Mouse (Mus musculus): ENCODE data around the gene Cib4. TPM values are rescaled to one million over a fixed set of nuclear protein-coding genes. Genes with fewer than 3 reads are reported as not detected.
A peak's percentile ranks its signal among the peaks of the same experiment; 100 is the strongest.

The Cib4 gene
- polyA plus RNA-seq, 1 experiment from 2014 or later = not detected

- WGBS = 73% methylated on average over 5 of the region's 5 CpGs
- Histone ChIP-seq H3K27ac (no peak overlapping the region), H3K9ac (no peak overlapping the region), H3K27me3 (peaks cover 3% of the 10 kb centered on the region; the same call in 1 of the 2 replicates), H3K4me3 (no peak overlapping the region), H3K4me2 (replicated peaks) (no peak overlapping the region), H3K4me1 (peaks cover 11% of the 10 kb centered on the region; the same call in 1 of the 2 replicates), H3K9me3 (no peaks in the 10 kb centered on the region), H3K36me3 (no peaks in the 10 kb centered on the region)
- ATAC-seq (ENCODE audit: insufficient number of reproducible peaks, insufficient read depth, low FRiP score, low TSS enrichment) = no peak
These were observed 18.5 kb downstream of the Cib4 start for GRCm38 (mm10) chr5:30527129-30527528.

- Histone ChIP-seq H3K9me3 (no peaks in the 10 kb centered on the region), H3K4me3 (no peak overlapping the region), H3K27me3 (peaks cover 3% of the 10 kb centered on the region; the same call in 1 of the 2 replicates), H3K36me3 (no peaks in the 10 kb centered on the region), H3K4me2 (replicated peaks) (no peak overlapping the region), H3K4me1 (peaks cover 11% of the 10 kb centered on the region; the same call in 1 of the 2 replicates), H3K27ac (no peak overlapping the region), H3K9ac (no peak overlapping the region)
- 35% methylated on average over 12 of the region's 12 CpGs for WGBS
- no peak for ATAC-seq (ENCODE audit: insufficient number of reproducible peaks, insufficient read depth, low FRiP score, low TSS enrichment)
These were observed 19.5 kb downstream of the Cib4 start for GRCm38 (mm10) chr5:30525920-30526836.

DNA sequence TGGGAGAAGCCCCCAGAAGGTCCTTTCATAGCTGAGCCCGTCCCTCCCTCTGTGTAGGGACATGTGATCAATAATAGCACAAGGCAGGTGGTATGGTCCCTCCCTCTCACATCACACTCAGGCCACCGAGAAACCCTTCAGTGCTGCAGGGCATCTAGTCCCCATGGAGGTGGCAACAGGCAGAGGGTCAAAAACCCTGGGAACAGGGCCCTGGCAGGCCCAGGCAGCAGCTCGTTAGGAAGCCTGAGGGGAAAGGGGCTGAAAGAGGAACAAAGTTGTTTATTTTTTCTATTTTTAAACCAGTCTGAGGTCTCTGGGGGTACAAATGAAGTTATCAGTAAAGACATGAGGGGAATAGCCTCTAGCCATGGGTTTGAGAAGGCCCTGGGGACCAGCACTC lies 21.4 kb downstream of the Cib4 start:
- ATAC-seq (ENCODE audit: insufficient number of reproducible peaks, insufficient read depth, low FRiP score, low TSS enrichment) = no peak
- WGBS = 27% methylated on average over 3 of the region's 3 CpGs
- Histone ChIP-seq H3K9ac (no peak overlapping the region), H3K9me3 (no peaks in the 10 kb centered on the region), H3K4me3 (no peak overlapping the region), H3K4me1 (peaks cover 11% of the 10 kb centered on the region; the same call in 1 of the 2 replicates), H3K27me3 (peaks cover 3% of the 10 kb centered on the region; the same call in 1 of the 2 replicates), H3K27ac (no peak overlapping the region), H3K36me3 (no peaks in the 10 kb centered on the region), H3K4me2 (replicated peaks) (no peak overlapping the region)

- Histone ChIP-seq H3K4me1 (peaks cover 14% of the 10 kb centered on the region; the same call in 1 of the 2 replicates), H3K4me2 (replicated peaks) (no peak overlapping the region), H3K9me3 (no peaks in the 10 kb centered on the region), H3K27ac (no peak overlapping the region), H3K4me3 (no peak overlapping the region), H3K36me3 (no peaks in the 10 kb centered on the region), H3K9ac (no peak overlapping the region), H3K27me3 (peaks cover 3% of the 10 kb centered on the region; the same call in 1 of the 2 replicates)
- ATAC-seq (ENCODE audit: insufficient number of reproducible peaks, insufficient read depth, low FRiP score, low TSS enrichment) = no peak
- 90% methylated on average over 3 of the region's 3 CpGs for WGBS
These were observed 22.5 kb downstream of the Cib4 start for GRCm38 (mm10) chr5:30523131-30523530.

DNA sequence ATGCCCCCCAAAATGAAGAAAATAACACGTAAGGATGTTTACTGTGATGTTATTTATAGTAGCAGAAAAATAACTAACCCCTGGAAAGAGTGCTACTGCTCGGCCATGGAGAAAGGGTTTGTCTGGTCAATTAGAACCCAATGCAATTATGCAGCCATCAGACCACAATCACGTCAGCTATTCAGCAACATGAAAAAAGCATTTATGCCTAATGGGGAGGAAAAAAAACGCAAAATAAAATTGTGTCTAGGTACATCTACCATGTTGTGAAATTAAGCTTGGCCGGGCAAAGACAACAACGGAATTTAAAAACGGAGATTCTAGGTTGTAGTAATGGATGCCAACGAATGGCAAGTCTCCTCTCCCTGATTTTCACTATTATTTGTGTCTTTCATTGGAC lies 23.2 kb downstream of the Cib4 start:
- Histone ChIP-seq H3K36me3 (no peaks in the 10 kb centered on the region), H3K4me3 (no peak overlapping the region), H3K27ac (no peak overlapping the region), H3K9ac (no peak overlapping the region), H3K9me3 (no peaks in the 10 kb centered on the region), H3K4me2 (replicated peaks) (no peak overlapping the region), H3K27me3 (no peaks in the 10 kb centered on the region), H3K4me1 (peaks cover 14% of the 10 kb centered on the region; the same call in 1 of the 2 replicates)
- 84% methylated on average over 8 of the region's 8 CpGs for WGBS
- ATAC-seq (ENCODE audit: insufficient number of reproducible peaks, insufficient read depth, low FRiP score, low TSS enrichment) = no peak

DNA sequence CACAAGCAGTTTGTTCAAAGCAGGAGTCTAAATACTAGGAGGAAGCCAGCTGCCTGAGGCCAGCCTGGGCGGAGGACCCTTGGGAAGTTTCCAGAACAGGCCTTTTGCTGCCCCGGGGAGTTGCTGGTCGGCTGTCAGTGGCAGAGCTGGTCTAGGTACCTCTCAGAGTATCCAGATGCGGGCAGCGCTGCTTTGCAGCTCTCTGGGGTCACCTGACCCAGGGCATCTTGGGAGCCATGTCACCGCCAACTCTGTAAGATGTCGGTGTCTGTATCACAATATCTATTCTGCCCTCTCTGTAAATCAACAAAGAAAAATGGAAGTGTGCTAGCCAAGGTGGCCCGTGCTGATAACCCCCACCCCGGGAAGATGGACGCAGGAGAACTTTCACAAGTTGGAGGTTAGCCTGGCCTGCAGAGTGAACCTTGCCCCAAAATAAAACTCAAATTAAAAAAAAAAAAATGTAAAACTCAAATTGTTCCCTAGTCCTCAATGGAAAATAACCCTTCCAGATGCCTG lies 25.4 kb downstream of the Cib4 start:
- peaks cover 8% of the 10 kb centered on the region; the same call in 1 of the 2 replicates for H3K4me1 ChIP-seq
- H3K9ac ChIP-seq = no peak overlapping the region
- H3K9me3 ChIP-seq = no peaks in the 10 kb centered on the region
- H3K4me2 ChIP-seq (replicated peaks) = no peak overlapping the region
- H3K4me3 ChIP-seq = no peak overlapping the region
- no peaks in the 10 kb centered on the region for H3K27me3 ChIP-seq
- WGBS = 83% methylated on average over 10 of the region's 10 CpGs
- no peaks in the 10 kb centered on the region for H3K36me3 ChIP-seq
- no peak for ATAC-seq (ENCODE audit: insufficient number of reproducible peaks, insufficient read depth, low FRiP score, low TSS enrichment)
- no peak overlapping the region for H3K27ac ChIP-seq

DNA sequence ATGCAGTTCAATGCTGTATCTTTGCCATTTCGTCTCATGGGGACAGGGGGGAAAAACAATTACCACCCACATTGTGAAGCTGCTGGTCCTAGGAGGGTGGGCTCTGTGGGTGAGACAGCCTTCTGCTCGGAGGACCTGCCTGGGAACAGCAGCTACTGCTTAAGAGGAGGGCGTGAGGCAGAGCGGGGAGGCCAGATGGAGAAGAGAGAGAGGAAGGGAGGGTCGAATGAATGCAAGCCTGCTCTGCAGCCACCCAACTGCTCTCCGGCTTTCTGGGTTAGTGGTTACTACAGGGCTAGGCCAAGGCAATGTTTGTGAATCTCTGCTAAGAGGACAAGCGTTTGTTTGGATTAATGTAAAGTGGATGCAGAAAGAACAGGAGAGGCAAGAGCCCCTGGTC lies 26.1 kb downstream of the Cib4 start:
- Histone ChIP-seq H3K4me2 (replicated peaks) (no peak overlapping the region), H3K4me3 (no peak overlapping the region), H3K36me3 (no peaks in the 10 kb centered on the region), H3K27me3 (no peaks in the 10 kb centered on the region), H3K9me3 (no peaks in the 10 kb centered on the region), H3K4me1 (peaks cover 8% of the 10 kb centered on the region; the same call in 1 of the 2 replicates), H3K27ac (no peak overlapping the region), H3K9ac (no peak overlapping the region)
- ATAC-seq (ENCODE audit: insufficient number of reproducible peaks, insufficient read depth, low FRiP score, low TSS enrichment) = no peak
- WGBS = 43% methylated on average over 7 of the region's 7 CpGs

DNA sequence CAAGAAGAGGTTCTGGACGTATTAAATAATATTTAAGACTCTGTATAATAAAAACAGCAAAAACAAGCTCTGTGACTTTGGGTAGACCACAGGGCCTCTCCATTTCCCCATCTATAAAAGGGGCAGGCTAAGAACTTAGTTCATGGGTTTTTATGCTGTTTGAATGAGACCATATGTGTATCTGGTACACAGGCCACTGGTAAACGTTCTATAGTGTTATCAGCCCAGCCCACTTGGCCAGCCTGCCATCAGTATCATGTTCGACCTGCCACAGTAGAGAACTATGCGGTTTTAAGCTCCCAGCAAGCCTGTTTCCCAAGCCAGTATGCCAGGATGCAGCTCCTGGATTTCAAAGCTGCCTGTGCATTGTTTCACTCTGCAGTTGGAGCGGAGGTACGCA lies 27.1 kb downstream of the Cib4 start:
- no peaks in the 10 kb centered on the region for H3K9me3 ChIP-seq
- no peak for ATAC-seq (ENCODE audit: insufficient number of reproducible peaks, insufficient read depth, low FRiP score, low TSS enrichment)
- no peak overlapping the region for H3K4me2 ChIP-seq (replicated peaks)
- no peak overlapping the region for H3K9ac ChIP-seq
- 0 out of 2 replicates have a peak, but pooled peaks cover 3% of the 10 kb centered on the region for H3K4me1 ChIP-seq
- no peak overlapping the region for H3K4me3 ChIP-seq
- 70% methylated on average over 6 of the region's 6 CpGs for WGBS
- H3K27me3 ChIP-seq = no peaks in the 10 kb centered on the region
- no peaks in the 10 kb centered on the region for H3K36me3 ChIP-seq
- H3K27ac ChIP-seq = no peak overlapping the region

DNA sequence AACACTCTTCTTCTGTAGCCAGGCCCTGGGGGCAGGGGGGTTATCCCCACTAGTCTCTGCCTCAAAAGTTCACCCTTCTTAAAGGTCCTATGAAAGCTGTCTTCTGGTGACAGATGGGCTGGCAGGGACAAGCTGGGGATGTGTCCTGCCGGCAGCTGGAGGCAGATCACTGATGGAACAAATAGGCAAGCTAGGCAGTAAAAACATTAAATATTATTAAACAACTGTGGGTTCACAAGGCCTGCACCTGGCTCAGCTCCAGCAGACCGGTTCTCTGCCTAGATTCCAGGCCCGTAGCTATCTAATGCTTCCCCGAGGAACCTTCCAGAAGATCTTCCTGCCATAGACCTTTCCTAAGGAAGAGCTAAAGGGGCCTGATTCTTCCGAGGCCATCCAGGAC lies 27.5 kb downstream of the Cib4 start:
- Histone ChIP-seq H3K27me3 (no peaks in the 10 kb centered on the region), H3K9me3 (no peaks in the 10 kb centered on the region), H3K4me3 (no peak overlapping the region), H3K4me2 (replicated peaks) (no peak overlapping the region), H3K27ac (no peak overlapping the region), H3K36me3 (no peaks in the 10 kb centered on the region), H3K9ac (no peak overlapping the region), H3K4me1 (0 out of 2 replicates have a peak, but pooled peaks cover 3% of the 10 kb centered on the region)
- WGBS = 82% methylated on average over 5 of the region's 5 CpGs
- no peak for ATAC-seq (ENCODE audit: insufficient number of reproducible peaks, insufficient read depth, low FRiP score, low TSS enrichment)

DNA sequence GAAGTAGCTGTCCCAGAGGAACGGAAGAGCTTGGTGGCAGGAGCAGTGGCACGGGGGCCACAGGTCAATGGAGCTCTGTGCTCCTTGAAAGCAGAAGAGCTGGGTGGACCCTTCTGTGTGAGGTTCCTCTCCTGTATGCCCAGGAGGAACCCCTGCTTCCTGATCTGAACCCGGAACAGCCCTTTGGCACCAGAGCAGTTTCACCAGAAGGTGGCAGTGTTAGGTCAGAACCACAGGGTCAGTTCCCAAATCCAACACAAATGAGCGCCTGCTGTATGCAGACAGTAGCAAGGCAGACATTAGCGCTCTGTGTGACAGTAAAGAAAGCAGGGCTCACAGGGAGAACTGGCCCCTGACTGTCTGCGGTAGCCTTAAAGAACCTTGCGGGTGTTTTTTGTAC lies 29.3 kb downstream of the Cib4 start:
- no peak overlapping the region for H3K4me3 ChIP-seq
- WGBS = 51% methylated on average over 7 of the region's 7 CpGs
- no peaks in the 10 kb centered on the region for H3K36me3 ChIP-seq
- H3K4me1 ChIP-seq = 0 out of 2 replicates have a peak, but pooled peaks cover 3% of the 10 kb centered on the region
- H3K9me3 ChIP-seq = no peaks in the 10 kb centered on the region
- no peak overlapping the region for H3K9ac ChIP-seq
- no peak overlapping the region for H3K27ac ChIP-seq
- H3K27me3 ChIP-seq = no peaks in the 10 kb centered on the region
- no peak overlapping the region for H3K4me2 ChIP-seq (replicated peaks)
- no peak for ATAC-seq (ENCODE audit: insufficient number of reproducible peaks, insufficient read depth, low FRiP score, low TSS enrichment)

GRCm38 (mm10) chr5:30513111-30513510 lies 32.5 kb downstream of the Cib4 start:
- Histone ChIP-seq H3K27me3 (no peaks in the 10 kb centered on the region), H3K4me2 (replicated peaks) (no peak overlapping the region), H3K36me3 (no peaks in the 10 kb centered on the region), H3K27ac (no peak overlapping the region), H3K4me1 (no peaks in the 10 kb centered on the region), H3K9me3 (no peaks in the 10 kb centered on the region), H3K4me3 (no peak overlapping the region), H3K9ac (no peak overlapping the region)
- ATAC-seq (ENCODE audit: insufficient number of reproducible peaks, insufficient read depth, low FRiP score, low TSS enrichment) = no peak
- WGBS = 83% methylated on average over 8 of the region's 8 CpGs

DNA sequence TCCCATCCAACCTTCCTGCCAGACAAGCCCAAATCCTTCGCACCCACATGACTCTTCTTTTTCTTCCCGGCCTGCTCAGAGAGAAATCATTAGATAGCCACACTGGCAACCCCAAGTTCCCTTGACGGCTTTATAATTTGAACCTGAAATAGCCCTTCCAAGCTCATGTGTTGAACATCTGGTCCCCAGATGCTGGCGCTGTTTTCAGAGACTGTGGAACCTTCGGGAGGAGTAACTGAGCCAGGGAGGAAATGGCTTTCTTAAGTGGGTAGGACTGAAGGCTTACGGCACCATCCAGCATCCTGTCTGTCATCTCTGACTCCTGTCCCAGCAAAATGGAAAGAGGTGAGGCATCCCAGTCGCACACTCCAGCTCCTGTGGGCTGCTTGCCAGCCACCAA lies 48.3 kb downstream of the Cib4 start:
- H3K4me2 ChIP-seq (replicated peaks) = no peak overlapping the region
- 0 out of 2 replicates have a peak overlapping the region, but pooled peaks have one; percentile 8 for H3K27ac ChIP-seq

More for the DNA sequence above, 48.3 kb downstream of the Cib4 start:
- Histone ChIP-seq H3K4me1 (peaks cover 20% of the 10 kb centered on the region), H3K27me3 (no peaks in the 10 kb centered on the region), H3K4me3 (no peak overlapping the region), H3K9me3 (no peaks in the 10 kb centered on the region), H3K9ac (no peak overlapping the region), H3K36me3 (no peaks in the 10 kb centered on the region)
- 15% methylated on average over 7 of the region's 7 CpGs for WGBS
- no peak for ATAC-seq (ENCODE audit: insufficient number of reproducible peaks, insufficient read depth, low FRiP score, low TSS enrichment)
